Mouse (Mus musculus) heart, embryonic 15.5 days (tissue): ENCODE measurements around the gene Pik3r3. TPM values are rescaled to one million over a fixed set of nuclear protein-coding genes. Genes with fewer than 3 reads are reported as not detected.

Experiments
- ATAC-seq: fragments of 200-750 bp; cut with Nextera tagmentation; replicated peaks from 2 replicates; pipeline ENCODE4 v1.8.0; 2017; ENCODE audit warnings: low read depth, moderate TSS enrichment; ENCODE audit not compliant: insufficient number of reproducible peaks, insufficient read depth, low FRiP score
- H3K27ac ChIP-seq: fragments of 300-500 bp; sonication (generic); 2 replicates; pipeline ENCODE4 v1.5.1; 2015; ENCODE audit warnings: mild to moderate bottlenecking, inconsistent platforms
- H3K27me3 ChIP-seq: fragments of 300-500 bp; sonication (generic); 2 replicates; pipeline ENCODE4 v1.6.1; 2015; ENCODE audit warnings: inconsistent platforms
- H3K36me3 ChIP-seq: fragments of 300-500 bp; sonication (generic); 2 replicates; pipeline ENCODE4 v1.6.1; 2015; ENCODE audit warnings: mild to moderate bottlenecking, inconsistent platforms
- H3K4me1 ChIP-seq: fragments of 300-500 bp; sonication (generic); replicated peaks from 2 replicates; pipeline ENCODE4 v1.6.1; 2015; ENCODE audit warnings: inconsistent platforms
- H3K4me2 ChIP-seq: fragments of 300-500 bp; sonication (generic); 2 replicates; pipeline ENCODE4 v1.6.1; 2015; ENCODE audit warnings: inconsistent platforms, mild to moderate bottlenecking, moderate library complexity
- H3K4me3 ChIP-seq: fragments of 300-500 bp; sonication (generic); 2 replicates; pipeline ENCODE4 v1.5.1; 2015; ENCODE audit warnings: mild to moderate bottlenecking, inconsistent platforms
- H3K9ac ChIP-seq: fragments of 300-500 bp; sonication (generic); 2 replicates; pipeline ENCODE4 v1.6.1; 2015; ENCODE audit warnings: mild to moderate bottlenecking, inconsistent platforms
- H3K9me3 ChIP-seq: fragments of 300-500 bp; sonication (generic); replicated peaks from 2 replicates; pipeline ENCODE4 v1.6.1; 2016; ENCODE audit warnings: inconsistent platforms
- WGBS: fragments of 180-500 bp; shearing (Covaris S2); methylation state at CpG from one replicate; pipeline ENCODE4 v1.1.7; 2015; ENCODE audit warnings: mixed read lengths; 5-methylcytosine and 5-hydroxymethylcytosine counted together
- polyA plus RNA-seq: library from polyadenylated mRNA; unstranded; fragments of >200 nt; fragmentation: Nextera tagmentation; extraction: Ambion mirVana; gene quantifications from 2 replicates; pipeline ENCODE4 v1.2.1, GENCODE M21; 2015

Pik3r3 gene
- 9.9 and 10.8 TPM in 2 replicates for polyA plus RNA-seq

- no peaks in the 10 kb centered on the region for H3K9me3 ChIP-seq
- H3K9ac ChIP-seq: peak within 1 kb of the TSS; percentile 72
- WGBS: under 1% methylated on average over 52 of the region's 53 CpGs
- no peaks in the 10 kb centered on the region for H3K27me3 ChIP-seq
- H3K4me1 ChIP-seq: peaks cover 17% of the 10 kb centered on the region
- no peaks in the 10 kb centered on the region for H3K36me3 ChIP-seq
- peak; percentile 100 for ATAC-seq
- H3K4me3 ChIP-seq: peak within 1 kb of the TSS; percentile 90
- peak within 1 kb of the TSS; percentile 95 for H3K27ac ChIP-seq
- H3K4me2 ChIP-seq: peak within 1 kb of the TSS; percentile 75
These were observed at the start of gene Pik3r3 for GRCm38 (mm10) chr4:116221140-116221851. Gene Pik3r3 (plus strand): TSS chr4:116221618.

GRCm38 (mm10) chr4:116173072-116173471, 48.3 kb upstream of the Pik3r3 start, which contains the start of the genes 1700042G07Rik and Gm49337:
Gene 1700042G07Rik (plus strand): TSS chr4:116173372.
Gene Gm49337 (plus strand): TSS chr4:116173384.
- Histone ChIP-seq H3K9ac (no peak within 1 kb of the TSS), H3K9me3 (no peaks in the 10 kb centered on the region), H3K27ac (peak within 1 kb of the TSS; percentile 86), H3K27me3 (no peaks in the 10 kb centered on the region), H3K4me1 (peaks cover 37% of the 10 kb centered on the region), H3K4me2 (no peak within 1 kb of the TSS), H3K4me3 (no peak within 1 kb of the TSS), H3K36me3 (no peaks in the 10 kb centered on the region)
- no peak for ATAC-seq
- 89% methylated on average over 6 of the region's 6 CpGs for WGBS

GRCm38 (mm10) chr4:116173752-116174151, 47.7 kb upstream of the Pik3r3 start:
- no peak overlapping the region for H3K27ac ChIP-seq
- 83% methylated on average over 4 of the region's 4 CpGs for whole genome bisulfite sequencing

GRCm38 (mm10) chr4:116174466-116175116, 46.8 kb upstream of the Pik3r3 start:
- peak; percentile 56; the same call in 1 of the 2 replicates for ATAC-seq
- H3K27me3 ChIP-seq: no peaks in the 10 kb centered on the region
- H3K4me2 ChIP-seq: no peak overlapping the region
- H3K9me3 ChIP-seq: no peaks in the 10 kb centered on the region
- peaks cover 37% of the 10 kb centered on the region for H3K4me1 ChIP-seq
- WGBS: 19% methylated on average over 6 of the region's 6 CpGs
- peak overlapping the region; percentile 86 for H3K27ac ChIP-seq
- no peak overlapping the region for H3K4me3 ChIP-seq
- no peak overlapping the region for H3K9ac ChIP-seq
- no peaks in the 10 kb centered on the region for H3K36me3 ChIP-seq

More at GRCm38 (mm10) chr4:116173752-116174151, 47.7 kb upstream of the Pik3r3 start:
- Histone ChIP-seq H3K4me1 (peaks cover 37% of the 10 kb centered on the region), H3K27me3 (no peaks in the 10 kb centered on the region), H3K36me3 (no peaks in the 10 kb centered on the region), H3K9me3 (no peaks in the 10 kb centered on the region), H3K9ac (no peak overlapping the region), H3K4me2 (no peak overlapping the region), H3K4me3 (no peak overlapping the region)
- ATAC-seq: no peak

GRCm38 (mm10) chr4:116175136-116175535, 46.3 kb upstream of the Pik3r3 start:
- H3K4me1 ChIP-seq: peaks cover 37% of the 10 kb centered on the region
- H3K36me3 ChIP-seq: no peaks in the 10 kb centered on the region
- no peaks in the 10 kb centered on the region for H3K9me3 ChIP-seq
- H3K4me2 ChIP-seq: no peak overlapping the region
- H3K4me3 ChIP-seq: no peak overlapping the region
- H3K27ac ChIP-seq: peak overlapping the region; percentile 86
- no peaks in the 10 kb centered on the region for H3K27me3 ChIP-seq
- H3K9ac ChIP-seq: no peak overlapping the region
- ATAC-seq: no peak

- H3K27me3 ChIP-seq: no peaks in the 10 kb centered on the region
- 0 out of 2 replicates have a peak overlapping the region, but pooled peaks have one; percentile 40 for H3K9ac ChIP-seq
- WGBS: 31% methylated on average over 7 of the region's 7 CpGs
- peak overlapping the region; percentile 28 for H3K4me3 ChIP-seq
- no peaks in the 10 kb centered on the region for H3K9me3 ChIP-seq
- no peaks in the 10 kb centered on the region for H3K36me3 ChIP-seq
- H3K4me1 ChIP-seq: peaks cover 37% of the 10 kb centered on the region
- H3K27ac ChIP-seq: peak overlapping the region; percentile 86
- peak; percentile 53 for ATAC-seq
- H3K4me2 ChIP-seq: peak overlapping the region; percentile 60
These were observed 45.5 kb upstream of the Pik3r3 start for GRCm38 (mm10) chr4:116175711-116176542.

GRCm38 (mm10) chr4:116176543-116176988, 44.9 kb upstream of the Pik3r3 start:
- Histone ChIP-seq H3K4me1 (peaks cover 37% of the 10 kb centered on the region), H3K36me3 (no peaks in the 10 kb centered on the region), H3K27ac (peak overlapping the region; percentile 86), H3K9me3 (no peaks in the 10 kb centered on the region), H3K27me3 (no peaks in the 10 kb centered on the region), H3K4me3 (peak overlapping the region; percentile 28), H3K9ac (peak overlapping the region; percentile 40; the same call in 1 of the 2 replicates), H3K4me2 (peak overlapping the region; percentile 60)
- 25% methylated on average over 10 of the region's 10 CpGs for WGBS
- peak; percentile 76 for ATAC-seq

GRCm38 (mm10) chr4:116177140-116177539, 44.3 kb upstream of the Pik3r3 start:
- H3K4me2 ChIP-seq: peak overlapping the region; percentile 60
- H3K4me1 ChIP-seq: peaks cover 37% of the 10 kb centered on the region
- peak; percentile 39; the same call in 1 of the 2 replicates for ATAC-seq
- H3K27ac ChIP-seq: peak overlapping the region; percentile 86
- H3K36me3 ChIP-seq: no peaks in the 10 kb centered on the region
- no peaks in the 10 kb centered on the region for H3K27me3 ChIP-seq
- H3K9me3 ChIP-seq: no peaks in the 10 kb centered on the region
- 0 out of 2 replicates have a peak overlapping the region, but pooled peaks have one; percentile 28 for H3K4me3 ChIP-seq
- H3K9ac ChIP-seq: peak overlapping the region; percentile 40; the same call in 1 of the 2 replicates
- 31% methylated on average over 5 of the region's 5 CpGs for WGBS

GRCm38 (mm10) chr4:116182079-116182478, 39.3 kb upstream of the Pik3r3 start:
- ATAC-seq: no peak
- no peak overlapping the region for H3K4me2 ChIP-seq
- H3K9me3 ChIP-seq: no peaks in the 10 kb centered on the region
- H3K27me3 ChIP-seq: no peaks in the 10 kb centered on the region
- H3K4me3 ChIP-seq: no peak overlapping the region
- H3K9ac ChIP-seq: no peak overlapping the region
- peaks cover 14% of the 10 kb centered on the region for H3K4me1 ChIP-seq
- no peak overlapping the region for H3K27ac ChIP-seq
- no peaks in the 10 kb centered on the region for H3K36me3 ChIP-seq
- WGBS: 57% methylated on average over 3 of the region's 3 CpGs

- Histone ChIP-seq H3K36me3 (no peaks in the 10 kb centered on the region), H3K4me3 (peak overlapping the region; percentile 32), H3K4me1 (peaks cover 10% of the 10 kb centered on the region), H3K27me3 (no peaks in the 10 kb centered on the region), H3K9ac (peak overlapping the region; percentile 40), H3K9me3 (no peaks in the 10 kb centered on the region), H3K4me2 (peak overlapping the region; percentile 59), H3K27ac (peak overlapping the region; percentile 17)
- WGBS: 6% methylated on average over 12 of the region's 12 CpGs
- ATAC-seq: 0 out of 2 replicates have a peak, but pooled peaks have one; percentile 7
These were observed 38.7 kb upstream of the Pik3r3 start for GRCm38 (mm10) chr4:116182745-116183144.

GRCm38 (mm10) chr4:116185083-116185482, 36.3 kb upstream of the Pik3r3 start:
- no peak for ATAC-seq
- 76% methylated on average over 4 of the region's 4 CpGs for whole genome bisulfite sequencing
- H3K4me3 ChIP-seq: no peak overlapping the region
- no peak overlapping the region for H3K27ac ChIP-seq
- H3K27me3 ChIP-seq: no peaks in the 10 kb centered on the region
- no peak overlapping the region for H3K4me2 ChIP-seq
- no peaks in the 10 kb centered on the region for H3K36me3 ChIP-seq
- H3K9me3 ChIP-seq: no peaks in the 10 kb centered on the region
- H3K4me1 ChIP-seq: peaks cover 10% of the 10 kb centered on the region
- no peak overlapping the region for H3K9ac ChIP-seq
